Mouse (Mus musculus): ENCODE results near the gene 2410004B18Rik.
"Not testable (repeated sequence)": the region's sequence is repeated elsewhere in the genome, so short reads cannot be mapped to it uniquely, and the experiment has no call there.

2410004B18Rik gene

DNA sequence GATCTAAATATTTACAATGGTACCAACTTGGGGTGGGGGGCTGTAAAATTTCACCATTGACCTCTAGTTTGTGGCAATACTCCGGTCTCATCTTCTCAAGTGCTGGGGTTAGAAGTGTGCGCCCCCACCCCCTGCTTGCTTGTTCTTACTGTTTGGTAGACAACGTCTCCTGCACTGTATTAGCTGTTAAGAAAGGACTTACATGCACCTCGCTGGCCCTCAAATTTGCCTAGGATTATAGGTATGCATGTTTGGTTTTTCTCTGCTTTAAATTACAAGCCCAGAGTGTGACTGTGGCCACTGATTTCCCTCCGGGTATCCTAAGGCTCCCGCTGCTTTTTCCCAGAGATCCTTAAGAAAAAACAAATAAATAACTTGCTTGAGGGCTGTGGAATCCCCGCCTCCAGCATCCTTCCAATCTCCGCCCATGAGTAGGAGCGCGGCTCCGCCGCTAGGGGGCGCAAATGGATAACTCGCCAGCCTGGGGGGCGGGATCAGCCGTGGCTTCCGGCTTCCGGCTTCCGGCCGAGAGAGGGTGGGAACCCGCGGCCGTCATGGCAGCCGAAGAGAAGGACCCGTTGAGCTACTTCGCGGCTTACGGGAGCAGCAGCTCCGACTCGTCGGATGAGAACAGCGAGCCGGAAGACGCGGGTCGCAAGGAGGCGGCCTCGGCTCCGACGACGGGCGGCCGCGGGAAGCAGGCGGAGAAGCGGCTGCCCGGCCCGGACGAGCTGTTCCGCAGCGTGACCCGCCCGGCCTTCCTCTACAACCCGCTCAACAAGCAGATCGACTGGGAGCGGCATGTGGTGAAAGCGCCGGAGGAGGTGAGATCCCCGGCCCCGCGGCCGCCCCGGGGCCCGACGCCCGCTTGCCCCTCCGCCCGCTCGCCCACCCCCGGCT is at the start of gene 2410004B18Rik:
Gene 2410004B18Rik, plus strand, starts transcription at position 510 of the 900 bp plus-strand sequence.
- peak; percentile 92 to 95 for DNase-seq

DNA sequence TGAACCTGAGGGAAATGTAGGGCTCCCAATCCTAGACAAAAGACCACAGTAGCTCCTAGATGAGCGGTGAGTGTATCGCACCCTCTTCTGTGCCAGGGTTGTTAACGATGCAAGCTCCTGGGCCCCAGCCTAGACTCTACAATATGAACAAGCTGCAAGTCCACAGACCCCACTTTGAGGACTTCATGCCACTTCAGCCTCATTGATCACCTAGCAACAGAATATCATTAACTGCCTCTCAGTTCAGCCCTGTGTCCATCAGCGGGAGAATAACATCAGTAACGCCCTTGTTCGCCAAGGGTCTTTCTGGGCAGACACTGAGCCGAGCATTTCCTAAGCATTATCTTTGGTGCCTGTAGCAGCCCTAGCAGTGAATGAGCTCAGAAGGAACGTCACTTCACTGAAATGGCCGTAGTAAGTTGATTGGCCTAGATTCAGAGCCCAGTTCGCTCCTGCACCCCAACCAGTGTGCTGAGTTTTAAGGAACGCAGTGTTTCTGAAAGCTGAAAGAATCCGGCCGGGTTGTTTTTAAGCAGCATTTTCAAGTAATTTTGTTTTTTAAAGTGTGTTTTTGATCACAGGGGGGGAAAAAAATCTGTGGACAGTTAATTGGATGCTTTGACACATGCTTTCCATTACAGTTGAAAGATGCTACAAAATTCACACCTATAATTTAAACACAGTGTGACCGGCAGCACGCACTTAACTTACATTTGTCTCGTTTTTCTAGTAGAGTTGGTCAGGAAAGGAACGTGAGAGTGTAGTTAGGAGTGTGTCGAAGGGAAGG is 47.3 kb upstream of the 2410004B18Rik start:
- DNase-seq: no peak

DNA sequence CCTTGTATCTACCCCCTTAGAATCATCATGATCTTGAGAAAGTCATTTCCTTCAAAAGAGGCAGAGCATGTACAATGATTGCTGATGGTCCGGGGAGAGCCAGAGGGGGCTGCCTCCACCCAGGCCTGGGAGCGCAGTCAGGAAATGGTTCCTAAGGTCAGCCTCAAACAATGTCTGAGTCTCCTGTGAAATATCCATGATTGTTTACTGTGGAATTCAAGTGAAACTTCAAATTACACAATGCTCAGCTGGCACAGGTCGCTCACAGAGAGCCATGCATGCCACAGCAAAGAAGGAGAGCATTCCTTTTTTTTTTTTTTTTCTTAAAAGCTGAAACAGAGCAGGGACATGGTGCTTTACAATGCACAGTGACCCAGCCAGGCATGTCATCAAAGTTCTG is 45.4 kb upstream of the 2410004B18Rik start:
- no peak for DNase-seq

DNA sequence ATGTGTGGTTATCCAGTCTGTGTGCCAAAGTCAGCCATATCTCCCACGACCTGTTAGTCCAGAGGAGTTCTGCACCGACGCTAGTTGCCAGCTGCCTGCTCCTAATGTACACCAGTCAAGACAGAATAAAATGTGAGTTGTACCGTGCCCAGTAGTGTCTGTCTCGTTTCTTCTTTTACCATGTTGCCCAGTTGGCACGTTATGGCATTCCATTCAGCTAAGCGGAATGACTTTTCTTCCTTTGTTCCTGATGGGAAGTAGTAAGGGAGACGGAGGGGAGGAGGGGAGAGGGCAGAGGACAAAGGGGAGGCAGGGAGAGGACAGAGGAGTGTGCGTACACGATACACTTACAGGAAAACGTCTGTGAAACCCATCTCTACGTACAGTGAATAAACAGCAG is 43.7 kb upstream of the 2410004B18Rik start:
- no peak for DNase-seq

DNA sequence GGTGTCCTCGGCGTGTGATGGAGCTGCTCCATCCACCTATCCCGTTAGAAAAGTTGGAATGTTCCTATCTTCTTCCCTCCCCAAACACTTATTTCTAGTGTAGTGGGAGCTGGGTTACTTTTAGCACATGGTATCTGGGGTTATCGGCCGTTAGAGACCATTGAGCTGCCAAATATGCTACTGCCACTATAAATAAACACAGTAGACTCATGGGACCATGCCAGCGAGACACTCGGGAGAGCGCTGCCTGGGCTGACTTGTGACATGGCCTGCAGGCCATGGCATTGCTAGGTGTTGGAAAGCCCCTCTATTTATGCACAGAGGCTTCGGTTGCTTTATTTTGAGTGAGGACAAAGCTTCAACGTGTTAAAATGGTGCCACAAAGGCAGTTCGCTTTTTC is 40.1 kb upstream of the 2410004B18Rik start:
- DNase-seq: peak in 1 of 2 experiments; percentile 40

DNA sequence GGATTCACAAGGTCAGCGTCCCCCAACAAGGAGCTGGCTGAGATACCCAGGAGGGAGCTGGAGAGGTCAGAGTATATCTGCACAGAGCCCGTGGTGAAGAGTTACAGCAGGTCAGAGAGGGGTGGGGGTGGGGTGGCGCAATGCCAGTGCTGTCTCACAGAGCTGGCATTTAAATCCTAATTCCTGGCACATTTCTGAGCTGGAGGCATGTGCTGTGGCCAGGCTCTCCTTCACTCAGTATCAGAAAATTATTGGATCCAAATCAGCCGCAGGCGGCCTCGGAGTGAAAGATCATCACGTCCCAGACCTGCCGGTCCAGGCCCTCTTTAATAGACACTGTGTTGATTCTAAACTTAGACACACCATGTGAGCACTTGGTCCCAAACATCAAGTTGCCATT is 38.0 kb upstream of the 2410004B18Rik start:
- no peak for DNase-seq

DNA sequence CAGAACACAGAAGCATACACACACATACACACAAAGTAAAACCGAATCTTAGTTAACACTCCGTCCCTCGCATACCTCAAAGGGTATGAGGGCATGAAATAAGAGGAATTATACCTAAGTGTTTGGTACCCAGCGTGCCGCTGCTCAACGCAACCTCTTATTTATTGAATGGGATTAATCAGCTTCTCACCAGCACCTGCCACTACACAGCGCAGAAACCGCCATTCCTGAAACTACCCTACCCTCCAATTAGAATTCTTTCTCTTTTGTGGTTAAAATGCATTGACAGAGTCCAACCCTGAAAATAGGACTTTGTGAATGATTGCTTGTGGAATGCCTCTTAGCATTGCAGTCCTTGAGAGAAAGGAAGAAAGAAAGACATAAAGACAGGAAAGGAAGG is 34.3 kb upstream of the 2410004B18Rik start:
- no peak for DNase-seq

DNA sequence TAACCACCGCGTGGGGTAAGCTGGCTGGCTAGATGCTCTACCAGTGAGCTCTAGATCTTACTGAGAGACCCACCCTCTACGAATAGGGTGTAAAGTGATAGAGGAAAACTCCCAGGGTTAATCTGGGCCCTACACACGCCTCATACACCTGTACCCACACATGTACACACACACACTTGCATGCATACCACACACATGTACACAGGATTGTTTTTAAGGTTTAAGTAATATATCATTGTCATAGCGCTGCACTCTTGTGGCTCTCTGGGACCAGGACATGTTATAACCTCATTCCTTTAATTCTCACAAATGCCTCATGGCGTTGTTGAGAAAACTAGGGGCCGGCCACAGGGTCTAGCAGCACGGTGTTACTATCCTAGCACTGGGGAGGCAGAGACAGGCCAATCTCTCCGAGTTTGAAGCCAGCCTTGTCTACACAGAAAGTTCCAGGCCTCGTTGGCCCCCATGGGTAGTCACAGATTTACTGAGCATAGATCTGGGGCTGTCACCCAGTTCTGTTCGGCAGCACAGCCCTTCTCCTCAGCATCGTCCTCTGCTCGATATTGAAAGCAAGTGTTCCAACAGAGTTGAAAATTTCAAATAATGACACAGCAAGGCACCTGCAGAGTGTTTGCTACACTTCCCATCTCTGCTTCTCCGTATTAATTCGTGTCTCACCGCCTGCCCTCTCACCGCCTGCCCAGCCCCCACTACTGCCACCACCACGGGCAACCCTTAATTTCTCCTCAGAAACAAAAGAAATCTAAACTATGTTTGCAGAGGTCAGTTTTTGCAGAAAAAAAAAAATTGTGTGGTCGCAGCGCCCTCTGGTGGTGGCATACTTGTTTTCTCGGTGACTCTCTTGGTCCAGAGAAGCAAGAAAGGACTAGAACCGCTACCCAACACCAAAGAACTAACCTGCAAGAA is 32.7 kb upstream of the 2410004B18Rik start:
- peak; percentile 55 to 75 for DNase-seq

DNA sequence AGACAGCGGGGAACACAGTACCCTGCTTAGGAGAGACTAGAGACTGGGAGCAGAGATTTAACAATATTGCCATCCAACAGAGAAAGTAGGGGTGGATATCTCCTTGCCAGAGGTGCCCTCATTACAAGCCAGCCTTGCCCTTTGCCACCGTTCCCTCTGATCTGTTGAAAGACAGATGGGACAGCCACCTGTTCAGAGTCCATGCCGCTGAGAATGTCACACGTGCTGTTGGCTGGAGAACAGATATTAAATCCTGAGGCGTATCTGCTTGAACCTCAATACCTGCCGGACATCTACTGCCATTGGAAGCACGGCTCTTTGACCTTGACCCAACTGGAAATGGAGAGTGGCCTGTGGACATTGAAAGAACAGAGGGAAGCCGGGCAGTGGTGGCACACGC is 31.2 kb upstream of the 2410004B18Rik start:
- no peak for DNase-seq

DNA sequence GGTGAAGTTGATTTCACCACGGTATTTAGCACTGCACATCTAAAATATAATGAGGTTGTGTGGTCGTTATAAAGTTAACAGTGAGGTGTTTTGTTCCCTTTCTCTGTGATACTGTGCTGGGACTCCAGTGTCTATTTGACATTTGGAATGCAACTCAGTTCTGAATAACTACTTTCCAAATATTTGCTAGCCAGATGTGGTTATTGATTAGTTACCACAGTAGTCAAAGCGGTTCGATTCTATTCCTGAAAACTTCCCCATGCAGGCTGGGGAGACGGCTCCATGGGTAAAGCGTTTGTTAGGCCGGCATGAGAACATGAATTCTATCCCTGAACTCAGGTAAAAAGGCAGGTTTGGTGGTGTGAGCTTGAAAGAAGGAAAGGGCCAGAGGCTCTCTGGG is 25.3 kb upstream of the 2410004B18Rik start:
- DNase-seq: no peak

DNA sequence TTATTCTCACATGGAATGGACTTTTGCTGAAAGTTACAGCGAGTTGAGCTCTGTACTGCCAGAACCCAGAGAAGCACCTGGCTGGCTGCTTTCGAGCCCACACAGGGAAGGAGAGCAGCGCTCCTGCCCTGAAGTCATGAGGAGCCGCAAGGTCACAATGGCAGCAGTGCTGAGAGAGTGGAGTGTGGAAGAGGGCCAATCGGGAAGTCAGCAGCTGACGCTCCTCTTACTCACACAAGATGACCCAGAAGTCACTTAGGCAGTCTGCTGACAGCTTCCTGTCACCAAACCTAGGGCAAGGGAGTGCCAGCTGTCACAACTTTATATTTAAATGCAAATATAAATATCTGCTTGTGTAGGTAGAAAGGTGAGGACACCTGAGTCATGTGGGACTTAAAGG is 24.6 kb upstream of the 2410004B18Rik start:
- DNase-seq: no peak

DNA sequence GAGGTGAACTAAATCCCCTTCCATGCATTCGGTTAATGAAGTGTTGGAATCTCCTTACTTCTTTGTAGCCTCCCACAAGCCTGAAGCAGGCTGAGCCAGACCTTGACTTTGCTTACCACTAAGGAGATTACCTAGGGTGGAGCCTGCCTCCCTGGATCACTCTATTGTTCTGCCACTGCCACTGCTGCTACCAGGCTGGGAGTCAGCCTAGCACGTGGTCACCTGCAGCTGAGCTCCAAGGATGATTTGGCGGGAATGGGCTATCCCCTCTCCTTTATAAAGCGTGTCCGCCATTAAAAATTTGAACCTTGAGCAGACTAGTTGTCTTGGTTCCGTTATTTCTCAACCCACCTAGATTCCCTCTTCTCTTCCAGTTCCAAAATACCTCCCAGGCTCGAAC is 23.9 kb upstream of the 2410004B18Rik start:
- not testable (repeated sequence) for DNase-seq

DNA sequence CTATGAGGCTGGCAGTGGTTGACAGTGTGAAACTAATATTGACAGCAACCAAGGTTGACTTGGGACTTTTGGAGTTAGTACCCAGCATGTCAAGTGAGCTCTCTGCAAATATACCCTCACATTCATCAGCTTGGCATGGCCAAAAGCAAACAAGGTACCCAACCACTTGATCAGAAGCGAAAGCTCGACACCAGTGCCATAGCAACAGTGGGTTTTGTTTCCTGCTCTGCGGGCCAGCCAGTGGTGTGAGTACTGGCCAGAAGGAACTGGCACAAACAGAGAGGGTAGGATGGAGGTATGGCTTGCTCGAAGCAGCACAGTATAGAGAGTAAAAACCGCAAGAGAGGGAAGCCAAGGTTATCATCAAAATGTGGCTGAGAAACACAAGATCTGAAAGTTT is 21.4 kb upstream of the 2410004B18Rik start:
- no peak for DNase-seq

DNA sequence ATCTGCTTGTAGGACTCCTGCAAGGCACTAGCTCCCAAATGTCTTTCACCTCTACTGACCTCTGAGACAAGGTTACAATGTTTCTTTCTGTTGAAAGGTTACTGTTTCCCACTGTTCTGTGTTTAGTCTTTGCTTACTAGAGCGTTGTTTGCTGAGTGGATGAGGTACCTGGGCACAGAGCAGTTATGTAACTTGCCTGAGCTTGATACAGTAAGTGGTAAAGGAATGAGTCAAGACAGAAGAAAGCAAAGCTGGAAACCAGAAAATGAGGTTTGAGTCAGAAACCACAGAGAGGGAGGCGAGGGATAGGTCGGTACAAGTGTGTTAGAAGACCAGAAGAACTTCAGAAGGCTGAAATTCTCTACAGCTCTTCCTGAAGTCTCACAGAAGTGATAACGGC is 21.0 kb upstream of the 2410004B18Rik start:
- no peak for DNase-seq

DNA sequence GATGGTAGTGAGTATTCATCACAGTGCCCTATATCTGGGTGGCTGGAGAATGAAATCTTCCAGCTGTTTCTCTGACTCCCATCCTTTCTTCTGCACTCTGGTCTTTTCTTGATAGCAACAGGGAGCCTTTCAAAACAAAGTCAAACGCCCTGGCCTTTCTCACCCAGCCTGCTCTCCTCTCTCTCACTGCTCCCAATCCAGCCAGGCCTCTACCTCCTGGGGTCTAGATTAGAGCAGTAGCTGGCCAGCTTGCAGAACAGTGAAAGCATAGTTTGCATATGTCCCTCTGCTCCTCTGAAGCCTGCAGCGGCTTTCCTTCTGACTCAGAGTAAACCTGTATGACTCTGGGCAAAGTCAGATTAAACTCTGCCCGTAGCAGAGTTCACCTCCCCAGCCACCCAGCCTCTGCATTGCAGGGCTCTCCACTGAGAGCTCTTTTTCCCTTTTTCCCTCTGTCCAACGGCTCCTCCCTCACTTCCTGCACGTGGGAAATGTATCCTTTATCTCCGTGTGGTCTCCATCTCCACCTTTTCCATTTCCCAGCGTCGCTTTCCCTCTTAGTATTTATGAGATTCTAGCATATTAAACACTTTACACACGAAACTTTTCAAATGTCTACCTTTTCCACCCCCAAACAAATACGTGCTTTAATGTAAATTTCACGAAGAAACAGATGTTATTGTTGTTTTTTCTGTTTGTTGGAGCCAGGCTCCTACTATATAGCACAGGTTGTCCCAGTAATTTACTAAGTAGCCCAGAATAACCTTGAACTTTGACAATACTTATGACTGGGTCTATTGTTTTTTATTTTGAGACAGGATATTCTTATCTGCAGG is 15.6 kb upstream of the 2410004B18Rik start, which contains the start of gene Bcl10:
Gene Bcl10, plus strand, starts transcription at position 786 of the 836 bp plus-strand sequence.
- no peak for DNase-seq

DNA sequence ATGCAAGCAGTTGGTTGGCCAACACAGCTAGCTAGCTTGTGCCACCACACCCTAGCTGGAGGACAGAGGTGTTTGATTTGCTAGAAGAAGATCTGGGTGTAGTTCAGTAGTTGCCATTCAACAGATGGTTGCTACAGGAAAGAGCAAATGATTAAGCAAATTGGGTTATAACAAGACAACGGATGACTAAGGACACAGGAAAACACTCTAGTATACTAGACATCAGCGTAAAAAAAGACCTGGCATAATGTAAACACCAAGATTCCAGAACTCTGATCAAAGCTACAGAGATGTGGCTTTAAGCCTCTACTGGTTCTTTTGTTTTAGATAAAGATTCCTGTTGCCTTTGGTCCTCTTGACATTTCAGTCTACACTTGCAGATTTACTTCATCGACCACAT is 14.8 kb upstream of the 2410004B18Rik start:
- no peak for DNase-seq

DNA sequence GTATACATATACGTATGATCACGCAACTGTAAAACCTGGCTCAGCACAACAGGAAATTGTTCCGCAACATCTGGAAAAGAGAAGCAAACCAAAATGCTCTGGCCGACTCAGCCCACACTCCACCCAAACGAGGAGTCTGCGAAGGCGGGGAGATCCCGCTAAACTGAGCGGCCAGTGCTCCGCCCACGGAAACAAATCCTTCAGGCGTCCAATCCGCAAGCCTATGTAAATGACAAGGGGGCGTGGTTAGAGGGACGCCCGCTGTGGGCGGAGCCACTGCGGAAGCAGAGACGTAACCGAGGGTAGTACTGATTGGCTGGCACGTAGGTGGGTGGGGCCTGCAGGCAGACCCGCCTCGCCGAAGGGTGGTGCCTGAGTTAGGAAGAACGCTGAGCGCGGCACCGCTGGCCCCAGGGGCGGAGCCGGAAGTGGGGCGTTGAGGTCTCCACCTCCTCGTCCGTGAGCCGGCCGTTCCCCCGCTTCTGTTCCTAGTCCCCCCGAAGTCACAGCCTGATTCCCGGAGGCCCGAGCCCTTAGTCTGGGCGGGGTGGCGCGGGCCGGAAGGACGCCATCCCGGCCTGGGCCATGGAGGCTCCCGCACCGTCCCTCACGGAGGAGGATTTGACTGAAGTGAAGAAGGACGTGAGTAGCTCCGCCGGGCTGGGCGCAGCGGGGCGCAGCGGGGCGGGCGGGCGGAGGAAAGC is 13.8 kb upstream of the 2410004B18Rik start:
- peak; percentile 99 to 100 for DNase-seq

DNA sequence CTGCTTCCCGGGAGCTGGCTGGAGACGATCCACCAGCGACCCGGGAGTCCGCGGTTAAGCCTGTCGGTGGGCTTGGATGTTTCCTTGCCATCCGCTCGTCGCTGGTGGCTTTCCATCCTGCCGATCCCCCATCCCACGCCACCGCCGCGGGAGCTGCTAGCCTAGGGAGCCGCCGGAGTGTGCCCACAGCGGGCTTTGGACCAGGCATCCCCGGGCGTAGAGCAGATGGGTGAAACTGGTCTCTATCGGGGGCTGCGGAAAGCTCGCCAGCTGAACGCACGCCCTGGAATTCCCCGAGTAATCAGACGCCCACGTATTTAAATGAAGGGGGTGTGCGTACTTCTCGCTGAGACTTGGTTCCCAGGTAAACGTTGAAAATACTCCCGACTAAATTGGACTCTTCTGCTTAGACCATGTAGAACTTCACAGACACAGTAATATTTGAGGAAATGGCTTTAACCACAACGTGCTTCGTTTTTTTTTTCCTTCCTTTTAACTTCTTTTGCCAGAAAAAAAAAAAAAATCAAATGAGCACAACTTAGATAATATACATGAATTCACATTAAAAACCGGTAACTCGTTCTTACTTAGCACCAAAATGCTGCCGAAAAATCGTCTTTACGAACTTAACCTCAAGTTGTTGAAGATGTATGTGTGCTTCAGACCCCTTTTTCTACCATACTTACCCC is 13.0 kb upstream of the 2410004B18Rik start:
- DNase-seq: peak; percentile 63 to 70

DNA sequence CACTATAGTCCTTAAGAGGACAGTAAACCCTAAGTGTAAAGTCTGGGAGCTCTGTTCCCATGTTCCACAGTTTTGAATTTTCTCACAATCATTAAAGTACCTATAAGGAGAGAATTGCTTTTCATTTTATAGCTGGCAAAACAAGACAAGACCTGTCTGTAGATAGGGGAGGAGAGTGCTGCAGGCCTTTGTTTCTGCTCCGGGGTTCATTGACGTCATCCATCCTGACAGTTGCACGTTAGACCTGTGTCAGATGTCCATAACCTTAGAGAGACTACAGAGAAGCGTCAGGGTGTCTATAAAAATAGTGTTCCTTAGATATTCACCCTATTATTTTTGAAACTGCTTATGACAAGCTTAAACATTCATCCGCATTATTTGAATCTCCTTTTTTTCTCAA is 12.3 kb upstream of the 2410004B18Rik start:
- DNase-seq: no peak
